Mouse (Mus musculus): ENCODE results near the gene Ppp1ca. TPM values are rescaled to one million over a fixed set of nuclear protein-coding genes. Genes with fewer than 3 reads are reported as not detected.

Gene Ppp1ca
- polyA plus RNA-seq, 1 experiment from 2014 or later, result 783 TPM

- Histone ChIP-seq H3K36me3 (peaks cover 67% of the 10 kb centered on the region), H3K27me3 (no peaks in the 10 kb centered on the region)
- WGBS, result 89% methylated on average over 12 of the region's 12 CpGs
Observed at GRCm38 (mm10) chr19:4156771-4157170, 35.1 kb upstream of the Ppp1ca start.

GRCm38 (mm10) chr19:4159049-4159448 is 32.8 kb upstream of the Ppp1ca start:
- Histone ChIP-seq H3K4me1 (peaks cover 8% of the 10 kb centered on the region), H3K27me3 (no peaks in the 10 kb centered on the region), H3K36me3 (peaks cover 56% of the 10 kb centered on the region), H3K4me3 (no peak overlapping the region), H3K9me3 (no peaks in the 10 kb centered on the region), H3K9ac (no peak overlapping the region), H3K4me2 (replicated peaks) (no peak overlapping the region), H3K27ac (no peak overlapping the region)
- WGBS, result 95% methylated on average over 8 of the region's 8 CpGs
- no peak for ATAC-seq (ENCODE audit: insufficient number of reproducible peaks, insufficient read depth, low FRiP score, low TSS enrichment)

More at GRCm38 (mm10) chr19:4156771-4157170, 35.1 kb upstream of the Ppp1ca start:
- H3K4me3 ChIP-seq, result no peak overlapping the region
- H3K27ac ChIP-seq, result no peak overlapping the region
- H3K4me1 ChIP-seq, result no peaks in the 10 kb centered on the region
- no peaks in the 10 kb centered on the region for H3K9me3 ChIP-seq
- no peak overlapping the region for H3K9ac ChIP-seq
- H3K4me2 ChIP-seq (replicated peaks), result no peak overlapping the region
- ATAC-seq (ENCODE audit: insufficient number of reproducible peaks, insufficient read depth, low FRiP score, low TSS enrichment), result no peak

GRCm38 (mm10) chr19:4162646-4163542 is 29.0 kb upstream of the Ppp1ca start, which contains the start of gene Rps6kb2:
Gene Rps6kb2, minus strand, starts transcription at chr19:4163354.
- Histone ChIP-seq H3K9me3 (no peaks in the 10 kb centered on the region), H3K4me2 (replicated peaks) (peak within 1 kb of the TSS; percentile 85), H3K27ac (peak within 1 kb of the TSS; percentile 80), H3K27me3 (no peaks in the 10 kb centered on the region), H3K9ac (peak within 1 kb of the TSS; percentile 76), H3K4me1 (peaks cover 8% of the 10 kb centered on the region), H3K36me3 (peaks cover 32% of the 10 kb centered on the region), H3K4me3 (peak within 1 kb of the TSS; percentile 71)
- ATAC-seq (ENCODE audit: insufficient number of reproducible peaks, insufficient read depth, low FRiP score, low TSS enrichment), result peak; percentile 64
- 7% methylated on average over 42 of the region's 42 CpGs for WGBS

GRCm38 (mm10) chr19:4163543-4163887 is 28.4 kb upstream of the Ppp1ca start:
- H3K4me3 ChIP-seq, result peak overlapping the region; percentile 71
- peak overlapping the region; percentile 85 for H3K4me2 ChIP-seq (replicated peaks)
- no peak for ATAC-seq (ENCODE audit: insufficient number of reproducible peaks, insufficient read depth, low FRiP score, low TSS enrichment)
- H3K9me3 ChIP-seq, result no peaks in the 10 kb centered on the region
- peaks cover 26% of the 10 kb centered on the region for H3K36me3 ChIP-seq
- H3K27ac ChIP-seq, result peak overlapping the region; percentile 80
- H3K4me1 ChIP-seq, result peaks cover 8% of the 10 kb centered on the region
- no peaks in the 10 kb centered on the region for H3K27me3 ChIP-seq
- WGBS, result 42% methylated on average over 4 of the region's 4 CpGs
- H3K9ac ChIP-seq, result peak overlapping the region; percentile 76

GRCm38 (mm10) chr19:4164100-4164499 is 27.8 kb upstream of the Ppp1ca start:
- H3K36me3 ChIP-seq, result peaks cover 20% of the 10 kb centered on the region
- no peaks in the 10 kb centered on the region for H3K9me3 ChIP-seq
- ATAC-seq (ENCODE audit: insufficient number of reproducible peaks, insufficient read depth, low FRiP score, low TSS enrichment), result no peak
- peaks cover 8% of the 10 kb centered on the region for H3K4me1 ChIP-seq
- H3K9ac ChIP-seq, result no peak overlapping the region
- no peaks in the 10 kb centered on the region for H3K27me3 ChIP-seq
- H3K4me2 ChIP-seq (replicated peaks), result no peak overlapping the region
- no peak overlapping the region for H3K27ac ChIP-seq
- 79% methylated on average over 3 of the region's 3 CpGs for WGBS
- no peak overlapping the region for H3K4me3 ChIP-seq

GRCm38 (mm10) chr19:4164721-4165120 is 27.1 kb upstream of the Ppp1ca start:
- H3K4me1 ChIP-seq, result peaks cover 9% of the 10 kb centered on the region
- H3K27ac ChIP-seq, result no peak overlapping the region
- peaks cover 14% of the 10 kb centered on the region for H3K36me3 ChIP-seq
- no peaks in the 10 kb centered on the region for H3K9me3 ChIP-seq
- no peak overlapping the region for H3K9ac ChIP-seq
- WGBS, result 70% methylated on average over 2 of the region's 2 CpGs
- ATAC-seq (ENCODE audit: insufficient number of reproducible peaks, insufficient read depth, low FRiP score, low TSS enrichment), result no peak
- H3K4me2 ChIP-seq (replicated peaks), result no peak overlapping the region
- H3K27me3 ChIP-seq, result no peaks in the 10 kb centered on the region
- H3K4me3 ChIP-seq, result no peak overlapping the region

GRCm38 (mm10) chr19:4166678-4167476 is 25.0 kb upstream of the Ppp1ca start:
- Histone ChIP-seq H3K9me3 (no peaks in the 10 kb centered on the region), H3K36me3 (peaks cover 2% of the 10 kb centered on the region; the same call in 1 of the 2 replicates), H3K4me3 (no peak overlapping the region), H3K27me3 (no peaks in the 10 kb centered on the region), H3K27ac (no peak overlapping the region), H3K4me2 (replicated peaks) (no peak overlapping the region), H3K9ac (no peak overlapping the region), H3K4me1 (peaks cover 17% of the 10 kb centered on the region)
- WGBS, result 81% methylated on average over 9 of the region's 9 CpGs
- ATAC-seq (ENCODE audit: insufficient number of reproducible peaks, insufficient read depth, low FRiP score, low TSS enrichment), result no peak

- Histone ChIP-seq H3K9me3 (no peaks in the 10 kb centered on the region), H3K36me3 (no peaks in the 10 kb centered on the region), H3K4me2 (replicated peaks) (peak overlapping the region; percentile 84), H3K27ac (peak overlapping the region; percentile 78), H3K27me3 (no peaks in the 10 kb centered on the region), H3K4me3 (peak overlapping the region; percentile 41), H3K4me1 (peaks cover 9% of the 10 kb centered on the region; the same call in 1 of the 2 replicates), H3K9ac (peak overlapping the region; percentile 73)
- WGBS, result under 1% methylated on average over 42 of the region's 43 CpGs
- peak; percentile 91 for ATAC-seq (ENCODE audit: insufficient number of reproducible peaks, insufficient read depth, low FRiP score, low TSS enrichment)
Observed at GRCm38 (mm10) chr19:4169378-4169784, 22.5 kb upstream of the Ppp1ca start.

- Histone ChIP-seq H3K27ac (peak overlapping the region; percentile 78), H3K4me2 (replicated peaks) (peak overlapping the region; percentile 84), H3K36me3 (no peaks in the 10 kb centered on the region), H3K4me3 (peak overlapping the region; percentile 41), H3K27me3 (no peaks in the 10 kb centered on the region), H3K9me3 (no peaks in the 10 kb centered on the region), H3K4me1 (peaks cover 9% of the 10 kb centered on the region; the same call in 1 of the 2 replicates), H3K9ac (peak overlapping the region; percentile 73)
- peak; percentile 53 for ATAC-seq (ENCODE audit: insufficient number of reproducible peaks, insufficient read depth, low FRiP score, low TSS enrichment)
- WGBS, result 9% methylated on average over 27 of the region's 27 CpGs
Observed at GRCm38 (mm10) chr19:4169810-4170209, 22.1 kb upstream of the Ppp1ca start.

DNA sequence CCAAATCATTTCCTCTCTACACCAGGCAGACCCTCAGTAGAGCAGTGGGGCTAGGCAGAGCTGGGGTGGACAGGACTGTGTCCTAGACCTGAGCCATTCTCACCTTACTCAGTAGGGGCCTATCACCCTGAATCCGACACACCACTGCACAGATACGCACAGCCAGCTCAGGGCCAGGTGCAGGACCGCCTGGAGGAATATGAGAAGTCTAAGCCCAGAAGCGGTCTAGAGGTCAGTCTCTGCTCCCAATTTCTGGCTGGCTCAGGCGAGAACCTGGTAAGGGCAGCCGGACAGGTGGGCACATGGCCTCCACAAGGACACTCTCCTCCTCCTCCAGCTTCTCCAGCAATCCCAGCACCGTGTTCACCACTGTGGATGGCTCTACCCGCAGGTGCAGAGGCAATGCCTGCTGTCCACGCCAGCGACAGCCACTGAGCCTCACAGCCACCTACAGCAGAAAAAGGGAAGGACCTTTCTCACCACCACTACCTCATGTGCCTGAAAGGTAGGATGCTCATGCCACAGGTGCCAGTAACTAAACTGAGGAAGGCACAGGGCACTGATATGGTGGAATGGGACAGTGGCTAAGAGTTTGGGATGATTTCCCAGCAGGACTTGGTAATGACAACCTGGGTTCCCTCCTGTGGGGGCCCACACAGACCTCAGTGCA is 21.0 kb upstream of the Ppp1ca start:
- H3K27me3 ChIP-seq, result no peaks in the 10 kb centered on the region
- no peak overlapping the region for H3K4me2 ChIP-seq (replicated peaks)
- ATAC-seq (ENCODE audit: insufficient number of reproducible peaks, insufficient read depth, low FRiP score, low TSS enrichment), result no peak
- H3K36me3 ChIP-seq, result no peaks in the 10 kb centered on the region
- H3K4me1 ChIP-seq, result peaks cover 14% of the 10 kb centered on the region; the same call in 1 of the 2 replicates
- H3K4me3 ChIP-seq, result no peak overlapping the region
- H3K9me3 ChIP-seq, result no peaks in the 10 kb centered on the region
- 0 out of 2 replicates have a peak overlapping the region, but pooled peaks have one; percentile 4 for H3K27ac ChIP-seq
- no peak overlapping the region for H3K9ac ChIP-seq
- WGBS, result 86% methylated on average over 10 of the region's 10 CpGs
